Mouse (Mus musculus): ENCODE measurements around the gene Prkch. TPM values are rescaled to one million over a fixed set of nuclear protein-coding genes. Genes with fewer than 3 reads are reported as not detected.

Prkch gene
- polyA plus RNA-seq, 1 experiment from 2014 or later, result 8.8 TPM

- ATAC-seq (ENCODE audit: insufficient number of reproducible peaks, low FRiP score, low TSS enrichment, low read depth) (no peak), DNase-seq (ENCODE audit: low spot score) (no peak)
- H3K27ac ChIP-seq (replicated peaks; ENCODE audit: low read depth, low read length), result no peak overlapping the region
- no peaks in the 10 kb centered on the region for H3K36me3 ChIP-seq (ENCODE audit: control insufficient read depth, insufficient read depth, low read length)
- H3K4me3 ChIP-seq (ENCODE audit: low read depth, low read length), result no peak overlapping the region
- no peak overlapping the region for H3K4me2 ChIP-seq (ENCODE audit: low read depth, severe bottlenecking)
- no peaks in the 10 kb centered on the region for H3K9me3 ChIP-seq (ENCODE audit: control insufficient read depth, low read length)
- H3K9ac ChIP-seq (ENCODE audit: low read length), result no peak overlapping the region
- 91% methylated on average over 6 of the region's 6 CpGs for WGBS
- no peaks in the 10 kb centered on the region for H3K27me3 ChIP-seq (ENCODE audit: control insufficient read depth, insufficient read depth, low read length)
- no peaks in the 10 kb centered on the region for H3K4me1 ChIP-seq (ENCODE audit: control insufficient read depth, insufficient read depth, low read length)
These were observed 184.9 kb downstream of the Prkch start for GRCm38 (mm10) chr12:73769536-73769935.

- H3K27ac ChIP-seq (replicated peaks; ENCODE audit: low read depth, low read length), result no peak overlapping the region
- no peaks in the 10 kb centered on the region for H3K27me3 ChIP-seq (ENCODE audit: control insufficient read depth, insufficient read depth, low read length)
- DNase-seq (ENCODE audit: low spot score) (no peak), ATAC-seq (ENCODE audit: insufficient number of reproducible peaks, low FRiP score, low TSS enrichment, low read depth) (no peak)
- no peak overlapping the region for H3K4me2 ChIP-seq (ENCODE audit: low read depth, severe bottlenecking)
- H3K9me3 ChIP-seq (ENCODE audit: control insufficient read depth, low read length), result no peaks in the 10 kb centered on the region
- no peaks in the 10 kb centered on the region for H3K4me1 ChIP-seq (ENCODE audit: control insufficient read depth, insufficient read depth, low read length)
- no peak overlapping the region for H3K9ac ChIP-seq (ENCODE audit: low read length)
- 85% methylated on average over 1 of the region's 1 CpGs for WGBS
- H3K36me3 ChIP-seq (ENCODE audit: control insufficient read depth, insufficient read depth, low read length), result no peaks in the 10 kb centered on the region
- no peak overlapping the region for H3K4me3 ChIP-seq (ENCODE audit: low read depth, low read length)
These were observed 186.2 kb downstream of the Prkch start for GRCm38 (mm10) chr12:73770771-73771170.

- Histone ChIP-seq H3K4me2 (ENCODE audit: low read depth, severe bottlenecking) (no peak overlapping the region), H3K4me1 (ENCODE audit: control insufficient read depth, insufficient read depth, low read length) (peaks cover 3% of the 10 kb centered on the region; the same call in 1 of the 2 replicates), H3K9me3 (ENCODE audit: control insufficient read depth, low read length) (no peaks in the 10 kb centered on the region), H3K27me3 (ENCODE audit: control insufficient read depth, insufficient read depth, low read length) (no peaks in the 10 kb centered on the region), H3K36me3 (ENCODE audit: control insufficient read depth, insufficient read depth, low read length) (no peaks in the 10 kb centered on the region), H3K9ac (ENCODE audit: low read length) (no peak overlapping the region), H3K4me3 (ENCODE audit: low read depth, low read length) (no peak overlapping the region), H3K27ac (replicated peaks; ENCODE audit: low read depth, low read length) (no peak overlapping the region)
- WGBS, result 82% methylated on average over 7 of the region's 7 CpGs
- no peak for ATAC-seq (ENCODE audit: insufficient number of reproducible peaks, low FRiP score, low TSS enrichment, low read depth)
- no peak for DNase-seq (ENCODE audit: low spot score)
These were observed 190.3 kb downstream of the Prkch start for GRCm38 (mm10) chr12:73774793-73775385.

- DNase-seq (ENCODE audit: low spot score) (no peak), ATAC-seq (ENCODE audit: insufficient number of reproducible peaks, low FRiP score, low TSS enrichment, low read depth) (no peak)
- H3K4me3 ChIP-seq (ENCODE audit: low read depth, low read length), result no peak overlapping the region
- WGBS, result 83% methylated on average over 6 of the region's 6 CpGs
- no peaks in the 10 kb centered on the region for H3K27me3 ChIP-seq (ENCODE audit: control insufficient read depth, insufficient read depth, low read length)
- H3K27ac ChIP-seq (replicated peaks; ENCODE audit: low read depth, low read length), result no peak overlapping the region
- H3K9me3 ChIP-seq (ENCODE audit: control insufficient read depth, low read length), result no peaks in the 10 kb centered on the region
- no peak overlapping the region for H3K9ac ChIP-seq (ENCODE audit: low read length)
- H3K36me3 ChIP-seq (ENCODE audit: control insufficient read depth, insufficient read depth, low read length), result no peaks in the 10 kb centered on the region
- H3K4me2 ChIP-seq (ENCODE audit: low read depth, severe bottlenecking), result no peak overlapping the region
- peaks cover 4% of the 10 kb centered on the region; the same call in 1 of the 2 replicates for H3K4me1 ChIP-seq (ENCODE audit: control insufficient read depth, insufficient read depth, low read length)
These were observed 191.9 kb downstream of the Prkch start for GRCm38 (mm10) chr12:73776401-73776945.

GRCm38 (mm10) chr12:73777673-73778072 lies 193.1 kb downstream of the Prkch start:
- no peaks in the 10 kb centered on the region for H3K36me3 ChIP-seq (ENCODE audit: control insufficient read depth, insufficient read depth, low read length)
- peaks cover 4% of the 10 kb centered on the region; the same call in 1 of the 2 replicates for H3K4me1 ChIP-seq (ENCODE audit: control insufficient read depth, insufficient read depth, low read length)
- no peak overlapping the region for H3K4me3 ChIP-seq (ENCODE audit: low read depth, low read length)
- H3K4me2 ChIP-seq (ENCODE audit: low read depth, severe bottlenecking), result no peak overlapping the region
- no peaks in the 10 kb centered on the region for H3K9me3 ChIP-seq (ENCODE audit: control insufficient read depth, low read length)
- no peaks in the 10 kb centered on the region for H3K27me3 ChIP-seq (ENCODE audit: control insufficient read depth, insufficient read depth, low read length)
- no peak for ATAC-seq (ENCODE audit: insufficient number of reproducible peaks, low FRiP score, low TSS enrichment, low read depth)
- no peak overlapping the region for H3K27ac ChIP-seq (replicated peaks; ENCODE audit: low read depth, low read length)
- no peak for DNase-seq (ENCODE audit: low spot score)
- WGBS, result 95% methylated on average over 11 of the region's 11 CpGs
- H3K9ac ChIP-seq (ENCODE audit: low read length), result no peak overlapping the region

- no peaks in the 10 kb centered on the region for H3K9me3 ChIP-seq (ENCODE audit: control insufficient read depth, low read length)
- no peaks in the 10 kb centered on the region for H3K27me3 ChIP-seq (ENCODE audit: control insufficient read depth, insufficient read depth, low read length)
- H3K36me3 ChIP-seq (ENCODE audit: control insufficient read depth, insufficient read depth, low read length), result no peaks in the 10 kb centered on the region
- peaks cover 4% of the 10 kb centered on the region; the same call in 1 of the 2 replicates for H3K4me1 ChIP-seq (ENCODE audit: control insufficient read depth, insufficient read depth, low read length)
- H3K4me2 ChIP-seq (ENCODE audit: low read depth, severe bottlenecking), result no peak overlapping the region
- ATAC-seq (ENCODE audit: insufficient number of reproducible peaks, low FRiP score, low TSS enrichment, low read depth) (peak; percentile 68; the same call in 1 of the 2 replicates), DNase-seq (ENCODE audit: low spot score) (peak; percentile 52)
- H3K4me3 ChIP-seq (ENCODE audit: low read depth, low read length), result no peak overlapping the region
- WGBS, result 55% methylated on average over 13 of the region's 13 CpGs
- H3K9ac ChIP-seq (ENCODE audit: low read length), result no peak overlapping the region
- no peak overlapping the region for H3K27ac ChIP-seq (replicated peaks; ENCODE audit: low read depth, low read length)
These were observed 195.0 kb downstream of the Prkch start for GRCm38 (mm10) chr12:73779332-73780231.

- H3K27ac ChIP-seq (replicated peaks; ENCODE audit: low read depth, low read length), result no peak overlapping the region
- H3K36me3 ChIP-seq (ENCODE audit: control insufficient read depth, insufficient read depth, low read length), result no peaks in the 10 kb centered on the region
- H3K9me3 ChIP-seq (ENCODE audit: control insufficient read depth, low read length), result no peaks in the 10 kb centered on the region
- no peak overlapping the region for H3K9ac ChIP-seq (ENCODE audit: low read length)
- H3K4me1 ChIP-seq (ENCODE audit: control insufficient read depth, insufficient read depth, low read length), result peaks cover 4% of the 10 kb centered on the region; the same call in 1 of the 2 replicates
- H3K27me3 ChIP-seq (ENCODE audit: control insufficient read depth, insufficient read depth, low read length), result no peaks in the 10 kb centered on the region
- H3K4me3 ChIP-seq (ENCODE audit: low read depth, low read length), result no peak overlapping the region
- 91% methylated on average over 6 of the region's 6 CpGs for WGBS
- ATAC-seq (ENCODE audit: insufficient number of reproducible peaks, low FRiP score, low TSS enrichment, low read depth) (no peak), DNase-seq (ENCODE audit: low spot score) (no peak)
- H3K4me2 ChIP-seq (ENCODE audit: low read depth, severe bottlenecking), result no peak overlapping the region
These were observed 196.9 kb downstream of the Prkch start for GRCm38 (mm10) chr12:73781425-73782032.

GRCm38 (mm10) chr12:73786909-73787308 lies 202.3 kb downstream of the Prkch start:
- DNase-seq (ENCODE audit: low spot score) (no peak), ATAC-seq (ENCODE audit: insufficient number of reproducible peaks, low FRiP score, low TSS enrichment, low read depth) (no peak)
- H3K9ac ChIP-seq (ENCODE audit: low read length), result no peak overlapping the region
- no peak overlapping the region for H3K27ac ChIP-seq (replicated peaks; ENCODE audit: low read depth, low read length)
- H3K27me3 ChIP-seq (ENCODE audit: control insufficient read depth, insufficient read depth, low read length), result no peaks in the 10 kb centered on the region
- no peaks in the 10 kb centered on the region for H3K9me3 ChIP-seq (ENCODE audit: control insufficient read depth, low read length)
- no peak overlapping the region for H3K4me3 ChIP-seq (ENCODE audit: low read depth, low read length)
- H3K4me1 ChIP-seq (ENCODE audit: control insufficient read depth, insufficient read depth, low read length), result no peaks in the 10 kb centered on the region
- WGBS, result 88% methylated on average over 8 of the region's 8 CpGs
- H3K36me3 ChIP-seq (ENCODE audit: control insufficient read depth, insufficient read depth, low read length), result no peaks in the 10 kb centered on the region
- no peak overlapping the region for H3K4me2 ChIP-seq (ENCODE audit: low read depth, severe bottlenecking)
